Comparison of ENCODE assay signal across 21 mouse cellular contexts in genomic region chr3:139659416-139659815, GRCm38 (mm10).
"Had no signal": no experiment of that assay in that cellular context is flagged by ENCODE, and none has a peak within 500 bp of the region (broad histone marks: within the 10 kb centered on the region; RNA-seq: fewer than 3 reads in every experiment).

No protein-coding gene starts in this region.

- H3K9me3 ChIP-seq: limb, embryonic 12.5 days; limb, embryonic 15.5 days; midbrain, embryonic 12.5 days; neural tube, embryonic 13.5 days had no signal

- H3K4me1 ChIP-seq: limb, embryonic 12.5 days; limb, embryonic 15.5 days; midbrain, embryonic 12.5 days; neural tube, embryonic 13.5 days had no signal

- H3K27me3 ChIP-seq: limb, embryonic 12.5 days; limb, embryonic 15.5 days; midbrain, embryonic 12.5 days; neural tube, embryonic 13.5 days had no signal

- H3K27ac ChIP-seq: limb, embryonic 12.5 days; limb, embryonic 15.5 days; liver, embryonic 14.5 days; macrophage; midbrain, embryonic 12.5 days; neural tube, embryonic 13.5 days; stomach, postnatal 0 days had no signal

- H3K4me2 ChIP-seq: limb, embryonic 12.5 days; limb, embryonic 15.5 days; liver, embryonic 11.5 days; lung, embryonic 14.5 days; midbrain, embryonic 12.5 days; neural tube, embryonic 13.5 days had no signal

- H3K9ac ChIP-seq: limb, embryonic 12.5 days; limb, embryonic 15.5 days; liver, embryonic 14.5 days; liver, postnatal 0 days; lung, embryonic 14.5 days; midbrain, embryonic 12.5 days; neural tube, embryonic 13.5 days had no signal

- DNase-seq: kidney, adult 9 months; kidney, postnatal 14 days; kidney, postnatal 4 days; left cerebral cortex, postnatal 4 days; liver, postnatal 0 days; lung, embryonic 14.5 days; right cerebral cortex, adult 18-20 months; right cerebral cortex, postnatal 14 days; right cerebral cortex, postnatal 4 days; thymus, adult 2 months; thymus, postnatal 36 days had no signal

- H3K4me3 ChIP-seq: limb, embryonic 12.5 days; limb, embryonic 15.5 days; midbrain, embryonic 12.5 days; neural tube, embryonic 13.5 days had no signal

- ATAC-seq: liver, postnatal 0 days; lung, postnatal 0 days; midbrain, embryonic 16.5 days had no signal

- H3K36me3 ChIP-seq: limb, embryonic 12.5 days; limb, embryonic 15.5 days; midbrain, embryonic 12.5 days; neural tube, embryonic 13.5 days had no signal
